Mouse (Mus musculus) liver, adult (tissue): Measurements from ENCODE around the gene Map3k13.

Source experiments
- GATA4 ChIP-seq: IDR thresholded peaks from 2 replicates; pipeline ENCODE4 v1.6.1; 2014; ENCODE audit warnings: mild to moderate bottlenecking, low read length; ENCODE audit not compliant: insufficient replicate concordance

Gene Map3k13

GRCm38 (mm10) chr16:21791779-21792178 is 2.4 kb upstream of the Map3k13 start:
- TF ChIP-seq GATA4: no peak

- TF ChIP-seq GATA4: no peak
Observed at GRCm38 (mm10) chr16:21794697-21795045, 525 bp downstream of the Map3k13 start.

- TF ChIP-seq GATA4: no peak
Observed at GRCm38 (mm10) chr16:21795071-21795470, 925 bp downstream of the Map3k13 start.

GRCm38 (mm10) chr16:21804258-21804657 is 10.1 kb downstream of the Map3k13 start:
- TF ChIP-seq GATA4: no peak

GRCm38 (mm10) chr16:21806892-21807291 is 12.7 kb downstream of the Map3k13 start:
- TF ChIP-seq GATA4: no peak

GRCm38 (mm10) chr16:21813164-21813834 is 19.2 kb downstream of the Map3k13 start:
- TF ChIP-seq GATA4: no peak

GRCm38 (mm10) chr16:21814861-21815668 is 20.9 kb downstream of the Map3k13 start:
- no peak for TF ChIP-seq GATA4

- no peak for TF ChIP-seq GATA4
Observed at GRCm38 (mm10) chr16:21815669-21816010, 21.5 kb downstream of the Map3k13 start.

GRCm38 (mm10) chr16:21818132-21818531 is 24.0 kb downstream of the Map3k13 start:
- TF ChIP-seq GATA4: no peak

GRCm38 (mm10) chr16:21818629-21819028 is 24.5 kb downstream of the Map3k13 start:
- TF ChIP-seq GATA4: no peak

- TF ChIP-seq GATA4: no peak
Observed at GRCm38 (mm10) chr16:21825612-21826031, 31.5 kb downstream of the Map3k13 start.

- no peak for TF ChIP-seq GATA4
Observed at GRCm38 (mm10) chr16:21827153-21827552, 33.0 kb downstream of the Map3k13 start.

- TF ChIP-seq GATA4: no peak
Observed at GRCm38 (mm10) chr16:21827581-21827980, 33.4 kb downstream of the Map3k13 start.

- no peak for TF ChIP-seq GATA4
Observed at GRCm38 (mm10) chr16:21829711-21830110, 35.6 kb downstream of the Map3k13 start.

- no peak for TF ChIP-seq GATA4
Observed at GRCm38 (mm10) chr16:21830784-21831183, 36.6 kb downstream of the Map3k13 start.

- no peak for TF ChIP-seq GATA4
Observed at GRCm38 (mm10) chr16:21831764-21832163, 37.6 kb downstream of the Map3k13 start.
